Mouse (Mus musculus) midbrain, embryonic 12.5 days (tissue): ENCODE measurements around the gene Amotl2. TPM values are rescaled to one million over a fixed set of nuclear protein-coding genes. Genes with fewer than 3 reads are reported as not detected.

ENCODE experiments used
- ATAC-seq: fragments of 200-750 bp; cut with Nextera tagmentation; 2 replicates; pipeline ENCODE4 v1.8.0; 2017; ENCODE audit warnings: low read depth, moderate TSS enrichment, moderate library complexity; ENCODE audit not compliant: low FRiP score
- H3K27ac ChIP-seq: fragments of 300-500 bp; sonication (generic); replicated peaks from 2 replicates; pipeline ENCODE4 v1.5.1; 2016; ENCODE audit warnings: mild to moderate bottlenecking
- H3K27me3 ChIP-seq: fragments of 300-500 bp; sonication (generic); 2 replicates; pipeline ENCODE4 v1.6.1; 2016; ENCODE audit warnings: mild to moderate bottlenecking
- H3K36me3 ChIP-seq: fragments of 300-500 bp; sonication (generic); 2 replicates; pipeline ENCODE4 v1.6.1; 2016
- H3K4me1 ChIP-seq: fragments of 300-500 bp; sonication (generic); 2 replicates; pipeline ENCODE4 v1.6.1; 2016
- H3K4me2 ChIP-seq: fragments of 300-500 bp; sonication (generic); replicated peaks from 2 replicates; pipeline ENCODE4 v1.6.1; 2016; ENCODE audit warnings: mild to moderate bottlenecking, moderate library complexity
- H3K4me3 ChIP-seq: fragments of 300-500 bp; sonication (generic); 2 replicates; pipeline ENCODE4 v1.5.1; 2016; ENCODE audit warnings: mild to moderate bottlenecking
- H3K9ac ChIP-seq: fragments of 300-500 bp; sonication (generic); replicated peaks from 2 replicates; pipeline ENCODE4 v1.6.1; 2016; ENCODE audit warnings: mild to moderate bottlenecking, moderate library complexity
- H3K9me3 ChIP-seq: fragments of 300-500 bp; sonication (generic); 2 replicates; pipeline ENCODE4 v1.6.1; 2016; ENCODE audit warnings: mild to moderate bottlenecking
- WGBS: fragments of 180-500 bp; shearing (Covaris S2); methylation state at CpG from one replicate; pipeline ENCODE4 v1.1.7; 2016; 5-methylcytosine and 5-hydroxymethylcytosine counted together
- polyA plus RNA-seq: library from polyadenylated mRNA; unstranded; fragments of >200 nt; fragmentation: Nextera tagmentation; extraction: Ambion mirVana; gene quantifications from 2 replicates; pipeline ENCODE4 v1.2.1, GENCODE M21; 2016

Gene Amotl2
- polyA plus RNA-seq, 1 experiment from 2014 or later, result 108 TPM

- ATAC-seq, result no peak
- H3K27ac ChIP-seq, result no peak overlapping the region
- no peaks in the 10 kb centered on the region for H3K9me3 ChIP-seq
- no peak overlapping the region for H3K4me2 ChIP-seq
- 55% methylated on average over 5 of the region's 5 CpGs for WGBS
- H3K36me3 ChIP-seq, result no peaks in the 10 kb centered on the region
- no peak overlapping the region for H3K4me3 ChIP-seq
- no peaks in the 10 kb centered on the region for H3K4me1 ChIP-seq
- H3K27me3 ChIP-seq, result no peaks in the 10 kb centered on the region
- no peak overlapping the region for H3K9ac ChIP-seq
Measured at GRCm38 (mm10) chr9:102747902-102748301, 31.4 kb downstream of the Amotl2 start.

GRCm38 (mm10) chr9:102749216-102749615, 32.7 kb downstream of the Amotl2 start:
- no peaks in the 10 kb centered on the region for H3K4me1 ChIP-seq
- H3K36me3 ChIP-seq, result no peaks in the 10 kb centered on the region
- H3K27me3 ChIP-seq, result no peaks in the 10 kb centered on the region
- ATAC-seq, result no peak
- H3K4me2 ChIP-seq, result no peak overlapping the region
- H3K4me3 ChIP-seq, result no peak overlapping the region
- WGBS, result 85% methylated on average over 11 of the region's 11 CpGs
- H3K9ac ChIP-seq, result no peak overlapping the region
- no peaks in the 10 kb centered on the region for H3K9me3 ChIP-seq
- no peak overlapping the region for H3K27ac ChIP-seq

- H3K27ac ChIP-seq, result no peak overlapping the region
- H3K4me1 ChIP-seq, result peaks cover 4% of the 10 kb centered on the region; the same call in 1 of the 2 replicates
- H3K4me2 ChIP-seq, result no peak overlapping the region
- H3K9ac ChIP-seq, result no peak overlapping the region
- no peaks in the 10 kb centered on the region for H3K27me3 ChIP-seq
- WGBS, result 94% methylated on average over 5 of the region's 5 CpGs
- no peaks in the 10 kb centered on the region for H3K9me3 ChIP-seq
- H3K4me3 ChIP-seq, result no peak overlapping the region
- ATAC-seq, result no peak
- H3K36me3 ChIP-seq, result no peaks in the 10 kb centered on the region
Measured at GRCm38 (mm10) chr9:102751632-102752303, 35.3 kb downstream of the Amotl2 start.

- Histone ChIP-seq H3K27me3 (no peaks in the 10 kb centered on the region), H3K4me1 (peaks cover 4% of the 10 kb centered on the region; the same call in 1 of the 2 replicates), H3K9me3 (no peaks in the 10 kb centered on the region), H3K36me3 (no peaks in the 10 kb centered on the region), H3K4me3 (no peak overlapping the region), H3K9ac (no peak overlapping the region), H3K4me2 (no peak overlapping the region), H3K27ac (no peak overlapping the region)
- no peak for ATAC-seq
Measured at GRCm38 (mm10) chr9:102753299-102753698, 36.8 kb downstream of the Amotl2 start.

- no peaks in the 10 kb centered on the region for H3K9me3 ChIP-seq
- H3K4me2 ChIP-seq, result no peak overlapping the region
- no peak overlapping the region for H3K27ac ChIP-seq
- WGBS, result 64% methylated on average over 4 of the region's 4 CpGs
- H3K36me3 ChIP-seq, result no peaks in the 10 kb centered on the region
- H3K9ac ChIP-seq, result no peak overlapping the region
- no peak overlapping the region for H3K4me3 ChIP-seq
- no peak for ATAC-seq
- no peaks in the 10 kb centered on the region for H3K27me3 ChIP-seq
- H3K4me1 ChIP-seq, result peaks cover 4% of the 10 kb centered on the region; the same call in 1 of the 2 replicates
Measured at GRCm38 (mm10) chr9:102755161-102755560, 38.7 kb downstream of the Amotl2 start.

- H3K36me3 ChIP-seq, result no peaks in the 10 kb centered on the region
- H3K4me2 ChIP-seq, result no peak overlapping the region
- ATAC-seq, result no peak
- H3K4me3 ChIP-seq, result no peak overlapping the region
- no peaks in the 10 kb centered on the region for H3K9me3 ChIP-seq
- WGBS, result 59% methylated on average over 9 of the region's 9 CpGs
- H3K4me1 ChIP-seq, result peaks cover 4% of the 10 kb centered on the region; the same call in 1 of the 2 replicates
- H3K27ac ChIP-seq, result no peak overlapping the region
- no peaks in the 10 kb centered on the region for H3K27me3 ChIP-seq
- H3K9ac ChIP-seq, result no peak overlapping the region
Measured at GRCm38 (mm10) chr9:102755591-102756270, 39.3 kb downstream of the Amotl2 start.

- no peaks in the 10 kb centered on the region for H3K9me3 ChIP-seq
- H3K4me3 ChIP-seq, result no peak overlapping the region
- H3K27ac ChIP-seq, result no peak overlapping the region
- H3K4me1 ChIP-seq, result peaks cover 4% of the 10 kb centered on the region; the same call in 1 of the 2 replicates
- WGBS, result 54% methylated on average over 14 of the region's 14 CpGs
- no peak overlapping the region for H3K9ac ChIP-seq
- no peaks in the 10 kb centered on the region for H3K36me3 ChIP-seq
- no peaks in the 10 kb centered on the region for H3K27me3 ChIP-seq
- no peak overlapping the region for H3K4me2 ChIP-seq
- ATAC-seq, result no peak
Measured at GRCm38 (mm10) chr9:102756352-102756751, 39.9 kb downstream of the Amotl2 start.

GRCm38 (mm10) chr9:102758851-102759250, 42.4 kb downstream of the Amotl2 start:
- no peaks in the 10 kb centered on the region for H3K9me3 ChIP-seq

GRCm38 (mm10) chr9:102759581-102760001, 43.1 kb downstream of the Amotl2 start:
- Histone ChIP-seq H3K4me1 (peaks cover 4% of the 10 kb centered on the region; the same call in 1 of the 2 replicates), H3K27ac (no peak overlapping the region), H3K36me3 (no peaks in the 10 kb centered on the region), H3K4me3 (no peak overlapping the region), H3K27me3 (no peaks in the 10 kb centered on the region), H3K9ac (no peak overlapping the region), H3K9me3 (no peaks in the 10 kb centered on the region), H3K4me2 (no peak overlapping the region)
- no peak for ATAC-seq
- 67% methylated on average over 5 of the region's 5 CpGs for WGBS

More at GRCm38 (mm10) chr9:102758851-102759250, 42.4 kb downstream of the Amotl2 start:
- Histone ChIP-seq H3K27me3 (no peaks in the 10 kb centered on the region), H3K4me2 (no peak overlapping the region), H3K4me1 (peaks cover 4% of the 10 kb centered on the region; the same call in 1 of the 2 replicates), H3K27ac (no peak overlapping the region), H3K9ac (no peak overlapping the region), H3K36me3 (no peaks in the 10 kb centered on the region), H3K4me3 (no peak overlapping the region)
- no peak for ATAC-seq
- WGBS, result 77% methylated on average over 1 of the region's 1 CpGs

- H3K9me3 ChIP-seq, result no peaks in the 10 kb centered on the region
- no peak overlapping the region for H3K9ac ChIP-seq
- H3K4me1 ChIP-seq, result no peaks in the 10 kb centered on the region
- no peak overlapping the region for H3K27ac ChIP-seq
- no peak for ATAC-seq
- H3K4me3 ChIP-seq, result no peak overlapping the region
- WGBS, result 89% methylated on average over 7 of the region's 7 CpGs
- no peaks in the 10 kb centered on the region for H3K36me3 ChIP-seq
- H3K4me2 ChIP-seq, result no peak overlapping the region
- H3K27me3 ChIP-seq, result no peaks in the 10 kb centered on the region
Measured at GRCm38 (mm10) chr9:102761599-102761998, 45.1 kb downstream of the Amotl2 start.

- WGBS, result 88% methylated on average over 3 of the region's 3 CpGs
- H3K9me3 ChIP-seq, result no peaks in the 10 kb centered on the region
- no peak overlapping the region for H3K27ac ChIP-seq
- H3K27me3 ChIP-seq, result no peaks in the 10 kb centered on the region
- no peak overlapping the region for H3K9ac ChIP-seq
- no peak for ATAC-seq
- H3K4me3 ChIP-seq, result no peak overlapping the region
- no peaks in the 10 kb centered on the region for H3K36me3 ChIP-seq
- no peaks in the 10 kb centered on the region for H3K4me1 ChIP-seq
- no peak overlapping the region for H3K4me2 ChIP-seq
Measured at GRCm38 (mm10) chr9:102762836-102763235, 46.4 kb downstream of the Amotl2 start.

- no peak overlapping the region for H3K9ac ChIP-seq
- H3K4me1 ChIP-seq, result no peaks in the 10 kb centered on the region
- H3K9me3 ChIP-seq, result no peaks in the 10 kb centered on the region
- WGBS, result 70% methylated on average over 8 of the region's 8 CpGs
- no peak overlapping the region for H3K27ac ChIP-seq
- no peak overlapping the region for H3K4me3 ChIP-seq
- no peak for ATAC-seq
- no peaks in the 10 kb centered on the region for H3K27me3 ChIP-seq
- no peak overlapping the region for H3K4me2 ChIP-seq
- H3K36me3 ChIP-seq, result no peaks in the 10 kb centered on the region
Measured at GRCm38 (mm10) chr9:102763520-102763919, 47.0 kb downstream of the Amotl2 start.
